Mouse (Mus musculus) liver, postnatal 0 days (tissue): ENCODE data around the gene 1700001L19Rik.

Experiments
- CTCF ChIP-seq: sonication (generic); IDR thresholded peaks from 2 replicates; pipeline ENCODE4 v1.5.1; 2016; ENCODE audit warnings: antibody characterized with exemption, low read depth
- EP300 ChIP-seq: IDR thresholded peaks from 2 replicates; pipeline ENCODE4 v1.6.1; 2016; ENCODE audit warnings: antibody characterized with exemption, low read depth, mild to moderate bottlenecking

DNA sequence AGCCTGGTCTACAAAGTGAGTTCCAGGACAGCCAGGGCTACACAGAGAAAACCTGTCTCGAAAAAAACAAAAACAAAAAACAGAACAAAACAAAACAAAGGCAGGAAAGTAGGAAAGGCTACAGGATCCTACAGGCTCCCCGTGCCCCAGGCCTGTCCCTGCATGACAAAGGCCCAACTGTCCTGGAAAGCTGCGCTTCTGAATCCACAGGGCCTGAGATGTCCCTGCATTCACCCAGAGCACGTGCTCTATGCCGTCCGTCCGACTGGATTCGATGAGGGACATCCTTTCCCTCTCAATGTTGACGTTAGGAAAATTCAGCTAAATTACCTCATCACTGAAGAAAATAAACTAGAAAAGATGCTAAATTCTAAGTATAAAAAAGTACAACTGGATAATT, 29.1 kb upstream of the 1700001L19Rik start:
- TF ChIP-seq CTCF = no peak
- no peak for TF ChIP-seq EP300
